Mouse (Mus musculus) heart, embryonic 14.5 days (tissue): ENCODE measurements around the gene Colgalt2. TPM values are rescaled to one million over a fixed set of nuclear protein-coding genes. Genes with fewer than 3 reads are reported as not detected.
A peak's percentile ranks its signal among the peaks of the same experiment; 100 is the strongest.

ENCODE experiments used
- ATAC-seq: fragments of 200-750 bp; cut with Nextera tagmentation; 2 replicates; pipeline ENCODE4 v1.8.0; 2017; ENCODE audit warnings: low read depth, moderate TSS enrichment; ENCODE audit not compliant: insufficient number of reproducible peaks, insufficient read depth, low FRiP score
- H3K27ac ChIP-seq, 2 experiments: fragments of 200-500 bp in 1 of 2; fragments of 300-500 bp in 1 of 2; sonication (generic) in 1 of 2; replicated peaks in 1 of 2; 2 replicates each; pipeline ENCODE4 v1.5.1; 2012 to 2014; ENCODE audit warnings: low read depth in 2 of 2, low read length in 2 of 2, control low read depth in 1 of 2, mild to moderate bottlenecking in 1 of 2, mixed read lengths in 1 of 2; ENCODE audit not compliant: control insufficient read depth in 1 of 2, insufficient read depth in 1 of 2
- H3K27me3 ChIP-seq: fragments of 300-500 bp; sonication (generic); 2 replicates; pipeline ENCODE4 v1.6.1; 2014; ENCODE audit warnings: mild to moderate bottlenecking, low read length, control low read depth; ENCODE audit not compliant: control insufficient read depth, insufficient read depth
- H3K36me3 ChIP-seq: fragments of 300-500 bp; sonication (generic); 2 replicates; pipeline ENCODE4 v1.6.1; 2014; ENCODE audit warnings: mild to moderate bottlenecking, control low read depth, low read length, mixed read lengths; ENCODE audit not compliant: control insufficient read depth, insufficient read depth
- H3K4me1 ChIP-seq, 2 experiments: fragments of 200-500 bp in 1 of 2; fragments of 300-500 bp in 1 of 2; sonication (generic) in 1 of 2; 2 replicates each; pipeline ENCODE4 v1.6.1; 2012 to 2014; ENCODE audit warnings: low read length in 2 of 2, control low read depth in 1 of 2, mixed read lengths in 1 of 2; ENCODE audit not compliant: control insufficient read depth in 2 of 2, insufficient read depth in 2 of 2
- H3K4me2 ChIP-seq: fragments of 300-500 bp; sonication (generic); 2 replicates; pipeline ENCODE4 v1.6.1; 2014; ENCODE audit warnings: mild to moderate bottlenecking, low read length
- H3K4me3 ChIP-seq, 2 experiments: fragments of 200-500 bp in 1 of 2; fragments of 300-500 bp in 1 of 2; sonication (generic) in 1 of 2; 2 replicates each; pipeline ENCODE4 v1.5.1; 2012 to 2014; ENCODE audit warnings: low read length in 2 of 2, mild to moderate bottlenecking in 2 of 2, control low read depth in 1 of 2, low read depth in 1 of 2, moderate library complexity in 1 of 2; ENCODE audit not compliant: control insufficient read depth in 1 of 2, insufficient read depth in 1 of 2
- H3K9ac ChIP-seq: fragments of 300-500 bp; sonication (generic); 2 replicates; pipeline ENCODE4 v1.6.1; 2014; ENCODE audit warnings: mild to moderate bottlenecking, low read length
- H3K9me3 ChIP-seq: fragments of 300-500 bp; sonication (generic); 2 replicates; pipeline ENCODE4 v1.6.1; 2016; ENCODE audit warnings: low read length, control low read depth; ENCODE audit not compliant: control insufficient read depth
- WGBS: fragments of 180-500 bp; shearing (Covaris S2); extraction: QIAGEN DNeasy Blood & Tissue Kit; methylation state at CpG from one replicate; pipeline ENCODE4 v1.1.7; 2014; 5-methylcytosine and 5-hydroxymethylcytosine counted together
- polyA plus RNA-seq: library from polyadenylated mRNA; unstranded; fragments of >200 nt; fragmentation: Nextera tagmentation; extraction: Ambion mirVana; gene quantifications from 2 replicates; pipeline ENCODE4 v1.2.1, GENCODE M21; 2014

Colgalt2 gene
- polyA plus RNA-seq, 1 experiment from 2014 or later = 2.8 TPM

DNA sequence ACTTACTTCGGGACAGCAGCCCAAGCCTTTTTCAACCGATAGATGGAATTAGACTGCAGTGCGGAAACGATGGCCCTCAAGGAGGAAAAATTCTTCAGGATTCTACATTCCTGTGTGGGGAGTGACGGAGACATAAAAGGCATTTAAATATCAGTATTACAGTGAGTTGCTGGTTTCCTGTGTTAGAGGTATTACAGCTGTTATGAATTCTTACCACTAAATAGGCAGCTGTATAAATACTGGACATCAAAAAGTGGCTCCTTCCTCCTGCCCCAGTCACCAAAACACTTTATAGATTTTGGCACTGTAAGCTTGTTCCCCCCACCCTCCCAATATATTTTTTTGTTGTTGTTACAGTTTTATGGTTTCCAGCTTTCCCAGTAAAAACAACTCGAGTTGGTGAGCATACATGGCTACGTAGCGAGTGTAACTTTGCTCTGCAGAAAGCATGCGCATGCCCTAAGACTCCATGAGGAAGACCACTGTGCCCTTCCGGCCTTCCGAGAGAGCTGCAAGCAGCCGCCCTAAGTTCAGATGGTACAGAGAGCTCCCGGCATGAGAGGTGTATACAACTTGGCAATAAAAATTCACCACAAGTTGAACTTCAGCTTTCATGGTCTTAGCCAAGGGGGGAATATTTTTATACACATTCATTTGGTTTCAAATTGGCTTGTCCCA lies 149.6 kb downstream of the Colgalt2 start:
- Histone ChIP-seq H3K27ac (no peak overlapping the region), H3K27me3 (no peaks in the 10 kb centered on the region), H3K9ac (no peak overlapping the region), H3K4me3 (no peak overlapping the region), H3K36me3 (peaks cover 85% of the 10 kb centered on the region), H3K4me1 (peaks cover 0 to 15% of the 10 kb centered on the region in 2 experiments; a peak in 3 of 4 replicates), H3K4me2 (no peak overlapping the region), H3K9me3 (no peaks in the 10 kb centered on the region)
- ATAC-seq = no peak
- 85% methylated on average over 13 of the region's 13 CpGs for WGBS

DNA sequence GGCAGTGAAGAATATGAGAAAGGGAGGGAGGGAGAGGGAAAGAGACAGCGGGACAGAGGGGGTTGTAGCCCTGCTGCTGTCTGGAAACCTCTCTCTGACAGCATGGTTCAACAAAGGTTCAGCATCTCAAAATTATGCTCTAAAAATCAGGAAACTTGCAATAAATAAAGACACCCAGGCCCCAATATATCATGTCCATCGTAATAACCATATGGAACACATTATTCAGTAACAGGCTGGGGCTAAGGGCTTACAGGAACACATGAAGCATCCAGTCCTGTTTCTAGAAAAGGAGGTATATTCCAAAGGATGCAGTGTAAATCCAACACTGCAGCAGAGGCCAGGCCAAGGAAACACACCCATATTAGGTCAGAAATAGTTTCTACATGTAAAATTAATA lies 150.9 kb downstream of the Colgalt2 start:
- no peak overlapping the region for H3K9ac ChIP-seq
- peaks cover 82% of the 10 kb centered on the region for H3K36me3 ChIP-seq
- no peaks in the 10 kb centered on the region for H3K27me3 ChIP-seq
- H3K4me3 ChIP-seq = no peak overlapping the region
- WGBS = 79% methylated on average over 2 of the region's 2 CpGs
- ATAC-seq = no peak
- peak overlapping the region in 1 of 2 experiments; percentile 70; a peak in 2 of 4 replicates for H3K27ac ChIP-seq
- H3K9me3 ChIP-seq = no peaks in the 10 kb centered on the region
- H3K4me2 ChIP-seq = no peak overlapping the region
- H3K4me1 ChIP-seq = peaks cover 7 to 22% of the 10 kb centered on the region in 2 experiments

DNA sequence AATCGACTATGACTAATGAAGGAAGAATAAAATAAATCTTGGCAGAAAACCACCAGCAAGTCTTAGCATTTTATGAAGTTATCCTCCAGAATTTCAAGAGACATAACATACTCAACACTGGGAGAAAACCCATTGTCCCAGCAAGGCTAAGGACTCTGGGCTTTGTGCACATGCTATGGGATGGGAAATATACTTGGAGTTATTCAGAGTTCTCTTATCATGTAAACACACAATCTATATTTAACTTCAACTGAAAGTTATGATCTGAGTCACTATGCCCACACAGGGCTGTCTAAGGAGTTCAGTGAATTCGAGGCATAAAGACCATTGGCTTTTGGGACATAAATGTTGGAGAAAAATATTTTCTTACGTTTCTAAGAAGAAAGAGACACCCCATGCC lies 151.3 kb downstream of the Colgalt2 start:
- H3K4me3 ChIP-seq = no peak overlapping the region
- H3K4me1 ChIP-seq = peaks cover 10 to 27% of the 10 kb centered on the region in 2 experiments
- peak overlapping the region; percentile 24 to 70; a peak in 3 of 4 replicates for H3K27ac ChIP-seq
- no peak for ATAC-seq
- WGBS = 51% methylated on average over 3 of the region's 3 CpGs
- peaks cover 78% of the 10 kb centered on the region for H3K36me3 ChIP-seq
- H3K4me2 ChIP-seq = no peak overlapping the region; the same call in 1 of the 2 replicates
- H3K9me3 ChIP-seq = no peaks in the 10 kb centered on the region
- H3K9ac ChIP-seq = no peak overlapping the region
- H3K27me3 ChIP-seq = no peaks in the 10 kb centered on the region

DNA sequence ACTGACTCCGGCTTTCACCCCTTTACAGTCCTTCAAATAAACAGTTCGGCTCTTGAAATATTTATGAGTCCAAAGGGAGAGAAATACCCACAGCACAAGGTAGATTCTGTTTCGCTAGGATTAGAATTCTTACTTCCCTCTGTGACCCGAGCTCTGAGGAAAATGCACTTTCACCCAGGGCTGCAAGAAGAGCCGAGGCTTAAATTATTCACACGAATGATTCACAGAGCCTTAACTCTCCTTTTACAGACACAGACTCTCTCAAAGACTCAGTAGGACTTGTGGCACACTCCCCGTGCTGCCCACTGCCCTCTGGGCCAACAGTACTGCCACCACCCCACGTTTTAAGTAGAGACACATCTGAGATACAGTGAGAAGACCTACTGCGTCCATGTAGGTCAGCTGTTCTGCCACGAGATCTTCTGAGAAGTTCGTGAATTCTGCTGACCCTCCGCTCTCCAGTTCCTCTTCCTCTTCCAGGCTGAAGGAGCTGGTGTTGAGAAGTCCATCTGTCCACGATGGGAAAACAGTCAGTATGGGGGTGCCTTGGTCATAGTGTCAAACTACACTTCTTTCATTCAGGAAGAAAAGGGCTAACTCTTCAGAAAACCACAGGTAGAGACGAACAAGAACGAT lies 154.4 kb downstream of the Colgalt2 start:
- H3K27ac ChIP-seq = no peak overlapping the region
- 88% methylated on average over 15 of the region's 15 CpGs for WGBS

DNA sequence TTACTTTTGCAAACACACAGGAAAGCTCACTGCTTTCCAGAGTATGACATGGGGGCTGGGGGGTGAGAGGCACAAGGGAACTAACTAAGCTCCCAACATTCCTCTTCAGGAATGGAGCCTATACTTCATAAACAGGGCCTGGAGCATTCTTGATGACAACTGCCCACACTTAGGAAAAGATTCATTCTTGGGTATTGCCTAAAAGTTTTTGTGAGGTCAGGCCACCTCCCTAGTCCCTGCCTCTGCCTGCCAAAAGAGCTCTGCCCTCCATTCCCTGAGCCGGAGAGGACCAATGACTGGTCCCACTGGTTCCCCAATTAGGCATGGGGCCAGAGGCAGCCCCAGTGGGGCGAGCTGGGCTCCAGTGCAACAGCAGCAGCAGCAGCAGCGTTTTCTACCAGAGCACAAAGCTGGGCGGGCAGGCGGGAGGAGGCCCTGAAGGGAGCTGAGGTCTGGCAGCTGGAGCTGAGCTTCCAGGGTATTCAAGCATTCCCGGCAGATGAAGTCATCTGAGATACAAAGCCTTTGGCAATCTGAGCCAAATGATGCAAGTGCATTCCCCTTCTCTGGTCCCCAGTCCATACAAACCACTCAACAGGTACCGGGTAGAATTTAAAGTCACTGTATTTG lies 156.4 kb downstream of the Colgalt2 start:
- ATAC-seq = peak; percentile 90
- H3K36me3 ChIP-seq = peaks cover 45% of the 10 kb centered on the region
- peaks cover 30 to 60% of the 10 kb centered on the region in 2 experiments for H3K4me1 ChIP-seq
- no peaks in the 10 kb centered on the region for H3K9me3 ChIP-seq
- peak overlapping the region; percentile 47 for H3K4me2 ChIP-seq
- H3K27me3 ChIP-seq = no peaks in the 10 kb centered on the region
- 2% methylated on average over 7 of the region's 7 CpGs for WGBS
- no peak overlapping the region for H3K4me3 ChIP-seq
- peak overlapping the region; percentile 93 to 98 for H3K27ac ChIP-seq
- peak overlapping the region; percentile 54 for H3K9ac ChIP-seq

More for the DNA sequence above, 154.4 kb downstream of the Colgalt2 start:
- no peaks in the 10 kb centered on the region for H3K9me3 ChIP-seq
- ATAC-seq = no peak
- H3K27me3 ChIP-seq = no peaks in the 10 kb centered on the region
- H3K36me3 ChIP-seq = peaks cover 57% of the 10 kb centered on the region
- no peak overlapping the region for H3K9ac ChIP-seq
- H3K4me2 ChIP-seq = no peak overlapping the region
- H3K4me1 ChIP-seq = peaks cover 23 to 55% of the 10 kb centered on the region in 2 experiments
- H3K4me3 ChIP-seq = no peak overlapping the region

DNA sequence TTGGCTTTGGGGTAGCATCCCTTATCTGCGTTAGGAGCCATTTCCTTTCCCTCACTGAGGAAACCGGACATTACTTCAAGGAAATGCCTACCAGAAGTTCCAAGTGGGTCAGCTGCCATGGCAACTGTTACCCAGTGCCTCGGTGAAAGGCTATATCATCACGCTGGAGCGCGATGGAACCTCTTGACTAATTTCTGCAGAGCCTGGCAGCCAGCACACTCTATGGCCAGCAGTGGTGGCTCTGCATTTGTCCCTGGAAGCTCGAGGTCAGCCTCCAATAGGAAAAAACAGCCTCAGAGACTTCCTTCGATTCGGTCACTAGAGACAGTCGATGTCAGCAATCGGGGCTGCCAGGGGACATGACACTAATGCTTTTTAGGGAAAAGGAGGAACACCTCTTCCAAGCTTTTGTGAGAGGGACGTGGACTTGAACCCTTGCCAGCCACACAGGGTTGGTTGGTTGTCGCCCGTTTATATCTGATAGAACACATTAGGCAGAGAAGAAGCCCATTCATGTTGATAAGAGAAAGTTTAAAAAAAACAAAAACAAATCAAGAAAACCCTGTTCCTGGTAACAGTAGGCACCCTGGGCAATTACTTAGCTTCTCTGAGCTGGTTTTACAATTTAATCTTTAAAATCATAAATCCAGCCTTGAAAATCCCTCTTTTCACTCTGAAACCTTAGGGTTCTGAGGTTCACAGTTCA lies 157.1 kb downstream of the Colgalt2 start:
- peak overlapping the region; percentile 47 for H3K4me2 ChIP-seq
- H3K36me3 ChIP-seq = peaks cover 42% of the 10 kb centered on the region
- H3K9me3 ChIP-seq = no peaks in the 10 kb centered on the region
- no peaks in the 10 kb centered on the region for H3K27me3 ChIP-seq
- H3K27ac ChIP-seq = peak overlapping the region; percentile 93 to 98
- 12% methylated on average over 14 of the region's 14 CpGs for WGBS
- H3K9ac ChIP-seq = peak overlapping the region; percentile 48
- H3K4me3 ChIP-seq = no peak overlapping the region
- H3K4me1 ChIP-seq = peaks cover 32 to 58% of the 10 kb centered on the region in 2 experiments
- ATAC-seq = peak; percentile 71
